Comparison of ENCODE assay signal across 24 mouse cellular contexts in genomic region chr5:143101626-143102025, GRCm38 (mm10). TPM values are rescaled to one million over a fixed set of nuclear protein-coding genes. Genes with fewer than 3 reads are reported as not detected.
"Had no signal": no experiment of that assay in that cellular context is flagged by ENCODE, and none has a peak within 500 bp of the region (broad histone marks: within the 10 kb centered on the region; RNA-seq: fewer than 3 reads in every experiment).

No protein-coding gene starts in this region.

- H3K27me3 ChIP-seq: limb, embryonic 12.5 days; limb, embryonic 15.5 days; midbrain, embryonic 12.5 days; midbrain, embryonic 15.5 days; neural tube, embryonic 12.5 days; neural tube, embryonic 15.5 days had no signal

- ATAC-seq: midbrain, embryonic 15.5 days had no signal

- H3K9me3 ChIP-seq: limb, embryonic 12.5 days; limb, embryonic 15.5 days; midbrain, embryonic 12.5 days; midbrain, embryonic 15.5 days; neural tube, embryonic 12.5 days; neural tube, embryonic 15.5 days had no signal

- H3K36me3 ChIP-seq: midbrain, embryonic 12.5 days; midbrain, embryonic 15.5 days; neural tube, embryonic 12.5 days; neural tube, embryonic 15.5 days had no signal

- DNase-seq: kidney, adult 18-20 months; kidney, adult 9 months; kidney, postnatal 14 days; kidney, postnatal 4 days; left cerebral cortex, postnatal 4 days; lung, adult 2 months; lung, postnatal 14 days; lung, postnatal 4 days; right cerebral cortex, adult 18-20 months; right cerebral cortex, postnatal 14 days; right cerebral cortex, postnatal 4 days; thymus, adult 2 months; thymus, postnatal 14 days; thymus, postnatal 4 days had no signal

- H3K4me1 ChIP-seq: limb, embryonic 12.5 days; midbrain, embryonic 15.5 days; neural tube, embryonic 12.5 days had no signal

- H3K9ac ChIP-seq: limb, embryonic 12.5 days; limb, embryonic 15.5 days; midbrain, embryonic 12.5 days; midbrain, embryonic 15.5 days; neural tube, embryonic 12.5 days; neural tube, embryonic 15.5 days had no signal

- H3K4me3 ChIP-seq: limb, embryonic 12.5 days; limb, embryonic 15.5 days; midbrain, embryonic 12.5 days; midbrain, embryonic 15.5 days; neural tube, embryonic 12.5 days; neural tube, embryonic 15.5 days had no signal

- H3K27ac ChIP-seq: limb, embryonic 12.5 days; limb, embryonic 15.5 days; midbrain, embryonic 12.5 days; midbrain, embryonic 15.5 days; neural tube, embryonic 12.5 days; neural tube, embryonic 15.5 days had no signal

- H3K4me2 ChIP-seq: limb, embryonic 12.5 days; limb, embryonic 15.5 days; midbrain, embryonic 12.5 days; midbrain, embryonic 15.5 days; neural tube, embryonic 12.5 days; neural tube, embryonic 15.5 days had no signal

RNA-seq across cellular contexts. Expression of gene Olfr718-ps1, which starts 45.8 kb away (rescaled TPM):
- total RNA-seq: megakaryocyte progenitor cell, adult 5-6 weeks had no signal
- polyA plus RNA-seq: kidney, embryonic 16.5 days; limb, embryonic 12.5 days; limb, embryonic 15.5 days; lung, adult 2 months; lung, embryonic 16.5 days; midbrain, embryonic 12.5 days; neural tube, embryonic 12.5 days; neural tube, embryonic 15.5 days; stomach, postnatal 0 days; thymus, adult 2 months had no signal
